Mouse (Mus musculus): ENCODE measurements around the gene Rrp1. TPM values are rescaled to one million over a fixed set of nuclear protein-coding genes. Genes with fewer than 3 reads are reported as not detected.

Gene Rrp1
- polyA plus RNA-seq (2015; fragmentation: Nextera tagmentation; extraction: Ambion mirVana), result 395 and 412 TPM in 2 replicates

GRCm38 (mm10) chr10:78412319-78413151, at the start of gene Rrp1:
Rrp1 (minus strand) TSS chr10:78413043.
- under 1% methylated on average over 70 of the region's 70 CpGs for WGBS
- Histone ChIP-seq H3K4me1 (peaks cover 18% of the 10 kb centered on the region), H3K9me3 (no peaks in the 10 kb centered on the region), H3K27me3 (no peaks in the 10 kb centered on the region), H3K4me2 (replicated peaks) (peak within 1 kb of the TSS; percentile 67), H3K27ac (replicated peaks) (peak within 1 kb of the TSS; percentile 84), H3K36me3 (peaks cover 31% of the 10 kb centered on the region), H3K9ac (replicated peaks) (peak within 1 kb of the TSS; percentile 77), H3K4me3 (peak within 1 kb of the TSS; percentile 89)
- peak; percentile 96 for ATAC-seq (replicated peaks)

- Histone ChIP-seq H3K4me2 (replicated peaks) (no peak overlapping the region), H3K9ac (replicated peaks) (no peak overlapping the region), H3K4me3 (no peak overlapping the region), H3K27ac (replicated peaks) (no peak overlapping the region), H3K36me3 (no peaks in the 10 kb centered on the region), H3K4me1 (peaks cover 11% of the 10 kb centered on the region), H3K9me3 (no peaks in the 10 kb centered on the region), H3K27me3 (no peaks in the 10 kb centered on the region)
- ATAC-seq (replicated peaks), result no peak
- 71% methylated on average over 4 of the region's 4 CpGs for WGBS
Observed at GRCm38 (mm10) chr10:78461767-78462166, 48.9 kb upstream of the Rrp1 start.

GRCm38 (mm10) chr10:78460463-78460862, 47.6 kb upstream of the Rrp1 start:
- Histone ChIP-seq H3K27ac (replicated peaks) (no peak overlapping the region), H3K4me2 (replicated peaks) (no peak overlapping the region), H3K9me3 (no peaks in the 10 kb centered on the region), H3K9ac (replicated peaks) (no peak overlapping the region), H3K4me1 (peaks cover 17% of the 10 kb centered on the region), H3K4me3 (no peak overlapping the region), H3K36me3 (no peaks in the 10 kb centered on the region), H3K27me3 (no peaks in the 10 kb centered on the region)
- WGBS, result 44% methylated on average over 5 of the region's 5 CpGs
- ATAC-seq (replicated peaks), result no peak

GRCm38 (mm10) chr10:78458348-78459111, 45.7 kb upstream of the Rrp1 start:
- no peak overlapping the region for H3K4me3 ChIP-seq
- no peaks in the 10 kb centered on the region for H3K36me3 ChIP-seq
- H3K9ac ChIP-seq (replicated peaks), result no peak overlapping the region
- H3K27ac ChIP-seq (replicated peaks), result no peak overlapping the region
- no peak for ATAC-seq (replicated peaks)
- no peaks in the 10 kb centered on the region for H3K27me3 ChIP-seq
- H3K4me1 ChIP-seq, result peaks cover 8% of the 10 kb centered on the region; the same call in 1 of the 2 replicates
- WGBS, result 68% methylated on average over 5 of the region's 5 CpGs
- no peaks in the 10 kb centered on the region for H3K9me3 ChIP-seq
- no peak overlapping the region for H3K4me2 ChIP-seq (replicated peaks)

GRCm38 (mm10) chr10:78457495-78458347, 44.9 kb upstream of the Rrp1 start:
- Histone ChIP-seq H3K36me3 (no peaks in the 10 kb centered on the region), H3K27ac (replicated peaks) (no peak overlapping the region), H3K9ac (replicated peaks) (no peak overlapping the region), H3K4me1 (peaks cover 6% of the 10 kb centered on the region; the same call in 1 of the 2 replicates), H3K27me3 (no peaks in the 10 kb centered on the region), H3K4me3 (no peak overlapping the region), H3K4me2 (replicated peaks) (no peak overlapping the region), H3K9me3 (no peaks in the 10 kb centered on the region)
- ATAC-seq (replicated peaks), result 0 out of 2 replicates have a peak, but pooled peaks have one; percentile 29
- 21% methylated on average over 10 of the region's 10 CpGs for WGBS

GRCm38 (mm10) chr10:78456696-78457095, 43.9 kb upstream of the Rrp1 start:
- Histone ChIP-seq H3K4me1 (peaks cover 6% of the 10 kb centered on the region; the same call in 1 of the 2 replicates), H3K27me3 (no peaks in the 10 kb centered on the region), H3K4me2 (replicated peaks) (no peak overlapping the region), H3K27ac (replicated peaks) (peak overlapping the region; percentile 53; the same call in 1 of the 2 replicates), H3K36me3 (no peaks in the 10 kb centered on the region), H3K4me3 (no peak overlapping the region), H3K9me3 (no peaks in the 10 kb centered on the region), H3K9ac (replicated peaks) (no peak overlapping the region)
- 49% methylated on average over 13 of the region's 13 CpGs for WGBS
- ATAC-seq (replicated peaks), result no peak

GRCm38 (mm10) chr10:78452641-78453040, 39.8 kb upstream of the Rrp1 start:
- H3K4me3 ChIP-seq, result no peak overlapping the region
- H3K9ac ChIP-seq (replicated peaks), result no peak overlapping the region
- H3K27me3 ChIP-seq, result no peaks in the 10 kb centered on the region
- WGBS, result 35% methylated on average over 4 of the region's 4 CpGs
- H3K4me2 ChIP-seq (replicated peaks), result no peak overlapping the region
- no peaks in the 10 kb centered on the region for H3K9me3 ChIP-seq
- H3K36me3 ChIP-seq, result no peaks in the 10 kb centered on the region
- no peak overlapping the region for H3K27ac ChIP-seq (replicated peaks)
- H3K4me1 ChIP-seq, result peaks cover 6% of the 10 kb centered on the region; the same call in 1 of the 2 replicates
- ATAC-seq (replicated peaks), result no peak

- Histone ChIP-seq H3K4me1 (no peaks in the 10 kb centered on the region), H3K27me3 (no peaks in the 10 kb centered on the region)
- WGBS, result 91% methylated on average over 5 of the region's 5 CpGs
Observed at GRCm38 (mm10) chr10:78450761-78451160, 37.9 kb upstream of the Rrp1 start.

GRCm38 (mm10) chr10:78447396-78447795, 34.6 kb upstream of the Rrp1 start:
- Histone ChIP-seq H3K4me1 (no peaks in the 10 kb centered on the region), H3K27me3 (no peaks in the 10 kb centered on the region), H3K36me3 (peaks cover 4% of the 10 kb centered on the region; the same call in 1 of the 2 replicates), H3K9ac (replicated peaks) (no peak overlapping the region), H3K9me3 (no peaks in the 10 kb centered on the region), H3K27ac (replicated peaks) (no peak overlapping the region), H3K4me3 (no peak overlapping the region), H3K4me2 (replicated peaks) (no peak overlapping the region)
- ATAC-seq (replicated peaks), result no peak
- WGBS, result 91% methylated on average over 3 of the region's 3 CpGs

More at GRCm38 (mm10) chr10:78450761-78451160, 37.9 kb upstream of the Rrp1 start:
- Histone ChIP-seq H3K4me2 (replicated peaks) (no peak overlapping the region), H3K4me3 (no peak overlapping the region), H3K27ac (replicated peaks) (no peak overlapping the region), H3K9me3 (no peaks in the 10 kb centered on the region), H3K9ac (replicated peaks) (no peak overlapping the region), H3K36me3 (peaks cover 4% of the 10 kb centered on the region; the same call in 1 of the 2 replicates)
- ATAC-seq (replicated peaks), result no peak

- peaks cover 4% of the 10 kb centered on the region; the same call in 1 of the 2 replicates for H3K36me3 ChIP-seq
- no peak overlapping the region for H3K27ac ChIP-seq (replicated peaks)
- H3K4me2 ChIP-seq (replicated peaks), result no peak overlapping the region
- no peaks in the 10 kb centered on the region for H3K27me3 ChIP-seq
- no peak overlapping the region for H3K9ac ChIP-seq (replicated peaks)
- H3K4me3 ChIP-seq, result no peak overlapping the region
- H3K9me3 ChIP-seq, result no peaks in the 10 kb centered on the region
- H3K4me1 ChIP-seq, result no peaks in the 10 kb centered on the region
- 95% methylated on average over 3 of the region's 3 CpGs for WGBS
- no peak for ATAC-seq (replicated peaks)
Observed at GRCm38 (mm10) chr10:78446195-78446594, 33.4 kb upstream of the Rrp1 start.

GRCm38 (mm10) chr10:78442292-78442691, 29.4 kb upstream of the Rrp1 start:
- Histone ChIP-seq H3K9me3 (no peaks in the 10 kb centered on the region), H3K36me3 (peaks cover 4% of the 10 kb centered on the region; the same call in 1 of the 2 replicates), H3K27ac (replicated peaks) (no peak overlapping the region), H3K4me3 (no peak overlapping the region), H3K9ac (replicated peaks) (no peak overlapping the region), H3K4me1 (no peaks in the 10 kb centered on the region), H3K27me3 (no peaks in the 10 kb centered on the region), H3K4me2 (replicated peaks) (no peak overlapping the region)
- WGBS, result 91% methylated on average over 3 of the region's 3 CpGs
- no peak for ATAC-seq (replicated peaks)
